Mouse (Mus musculus): ENCODE results near the gene Egfl7.

- TF ChIP-seq TAL1 (IDR thresholded peaks at IDR 0.05; ENCODE audit: low read length) (no peak), GATA1 (IDR thresholded peaks at IDR 0.05; ENCODE audit: low read length) (no peak)
Observed at GRCm38 (mm10) chr2:26582203-26582602, 2.4 kb downstream of the Egfl7 start.
